Mouse (Mus musculus): Measurements from ENCODE around the gene Ccdc154. TPM values are rescaled to one million over a fixed set of nuclear protein-coding genes. Genes with fewer than 3 reads are reported as not detected.

The Ccdc154 gene
- polyA plus RNA-seq, 1 experiment from 2014 or later: 0.46 TPM

DNA sequence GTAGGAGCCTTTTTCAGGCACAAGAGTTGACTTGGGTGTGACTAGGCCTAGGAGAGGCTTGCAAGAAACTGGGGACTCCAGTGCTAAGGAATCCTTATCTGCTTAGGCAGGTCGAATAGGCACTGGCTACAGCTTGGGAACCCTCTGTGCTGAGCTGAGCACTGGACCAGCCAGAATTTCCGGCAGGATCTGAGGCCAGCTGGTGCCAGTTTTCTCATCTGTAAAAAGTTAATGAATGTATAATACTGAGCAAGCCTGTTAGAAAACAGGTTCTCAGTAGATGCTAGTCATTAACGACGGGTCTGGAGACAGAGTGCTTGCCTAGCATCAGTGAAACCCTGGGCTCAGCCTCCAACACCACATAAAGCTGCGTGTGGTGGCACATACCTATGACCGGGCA, 26.6 kb upstream of the Ccdc154 start:
- WGBS: 84% methylated on average over 6 of the region's 6 CpGs

DNA sequence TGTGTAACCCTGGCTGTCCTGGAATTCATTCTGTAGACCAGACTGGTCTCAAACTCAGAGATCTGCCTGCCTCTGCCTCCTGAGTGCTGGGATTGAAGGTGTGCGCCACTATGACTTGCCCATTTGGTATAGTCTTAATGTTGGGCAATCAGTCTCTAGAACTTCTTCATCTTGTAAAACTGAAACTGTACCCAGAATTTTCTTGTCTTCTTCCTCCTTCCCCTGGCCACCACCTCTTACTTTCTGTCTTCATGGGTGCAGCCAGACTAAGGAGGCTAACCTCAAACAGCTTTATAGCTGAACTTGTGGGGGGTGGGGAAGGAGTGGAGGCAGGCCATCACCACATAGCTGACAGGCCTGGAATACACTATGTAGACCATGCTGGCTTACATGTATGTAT, 23.5 kb upstream of the Ccdc154 start:
- Histone ChIP-seq H3K27me3 (replicated peaks) (no peaks in the 10 kb centered on the region), H3K4me2 (no peak overlapping the region), H3K36me3 (no peaks in the 10 kb centered on the region), H3K9me3 (no peaks in the 10 kb centered on the region), H3K4me3 (replicated peaks) (no peak overlapping the region), H3K9ac (no peak overlapping the region), H3K4me1 (peaks cover 8% of the 10 kb centered on the region), H3K27ac (no peak overlapping the region)
- no peak for ATAC-seq (ENCODE audit: insufficient read depth, low FRiP score, low read depth)
- WGBS: 92% methylated on average over 1 of the region's 1 CpGs

More for the DNA sequence above, 26.6 kb upstream of the Ccdc154 start:
- Histone ChIP-seq H3K27ac (no peak overlapping the region), H3K27me3 (replicated peaks) (no peaks in the 10 kb centered on the region), H3K4me1 (peaks cover 8% of the 10 kb centered on the region), H3K9ac (no peak overlapping the region), H3K9me3 (no peaks in the 10 kb centered on the region), H3K4me3 (replicated peaks) (no peak overlapping the region), H3K36me3 (no peaks in the 10 kb centered on the region), H3K4me2 (no peak overlapping the region)
- no peak for ATAC-seq (ENCODE audit: insufficient read depth, low FRiP score, low read depth)

DNA sequence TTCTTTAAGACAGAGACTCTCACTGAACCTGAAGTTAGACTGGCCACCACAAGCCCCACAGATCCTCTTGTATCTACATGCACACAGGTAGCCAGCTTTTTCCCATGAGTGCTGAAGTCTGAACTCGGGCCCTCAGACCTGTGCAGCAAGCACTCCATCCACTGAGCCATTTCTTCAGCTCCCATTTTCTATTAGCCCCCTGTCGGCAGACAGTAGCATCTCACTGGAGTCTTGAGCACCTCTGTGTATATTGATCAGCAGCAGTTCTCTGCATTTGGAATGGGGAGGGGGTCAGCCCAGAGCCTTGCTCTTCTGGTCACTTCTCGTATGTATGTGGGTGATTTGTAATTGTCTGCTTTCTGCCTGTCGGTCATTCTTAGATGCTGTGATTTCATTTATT, 22.3 kb upstream of the Ccdc154 start:
- Histone ChIP-seq H3K27ac (no peak overlapping the region), H3K9me3 (no peaks in the 10 kb centered on the region), H3K36me3 (no peaks in the 10 kb centered on the region), H3K4me2 (no peak overlapping the region), H3K27me3 (replicated peaks) (no peaks in the 10 kb centered on the region), H3K4me3 (replicated peaks) (no peak overlapping the region), H3K9ac (no peak overlapping the region), H3K4me1 (no peaks in the 10 kb centered on the region)
- 58% methylated on average over 4 of the region's 4 CpGs for WGBS
- ATAC-seq (ENCODE audit: insufficient read depth, low FRiP score, low read depth): no peak

DNA sequence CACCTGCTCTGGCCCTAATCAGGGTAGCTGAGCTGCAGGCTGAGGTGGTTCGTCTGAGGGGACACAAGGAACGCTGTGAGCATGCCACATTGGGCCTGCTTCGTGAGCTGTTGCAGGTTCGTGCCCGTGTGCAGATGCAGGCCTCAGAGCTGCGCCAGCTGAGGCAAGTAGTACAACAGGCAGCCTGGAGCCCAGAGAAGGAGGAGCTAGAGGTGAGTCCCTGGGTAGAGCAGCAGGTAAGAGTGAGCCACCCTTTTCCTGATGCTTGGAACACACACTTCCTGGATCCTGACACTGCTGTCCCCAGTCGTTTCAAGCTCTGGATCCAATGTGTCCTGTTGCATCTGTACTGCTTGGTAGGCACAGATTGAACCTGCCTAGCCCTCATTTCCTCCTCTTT, 1.1 kb downstream of the Ccdc154 start:
- Histone ChIP-seq H3K9ac (no peak overlapping the region), H3K4me1 (peaks cover 3% of the 10 kb centered on the region; the same call in 1 of the 2 replicates), H3K4me3 (replicated peaks) (no peak overlapping the region), H3K9me3 (no peaks in the 10 kb centered on the region), H3K27me3 (replicated peaks) (no peaks in the 10 kb centered on the region), H3K27ac (peak overlapping the region; percentile 40; the same call in 1 of the 2 replicates), H3K4me2 (no peak overlapping the region), H3K36me3 (peaks cover 12% of the 10 kb centered on the region; the same call in 1 of the 2 replicates)
- 70% methylated on average over 7 of the region's 7 CpGs for WGBS
- ATAC-seq (ENCODE audit: insufficient read depth, low FRiP score, low read depth): no peak; the same call in 1 of the 2 replicates

DNA sequence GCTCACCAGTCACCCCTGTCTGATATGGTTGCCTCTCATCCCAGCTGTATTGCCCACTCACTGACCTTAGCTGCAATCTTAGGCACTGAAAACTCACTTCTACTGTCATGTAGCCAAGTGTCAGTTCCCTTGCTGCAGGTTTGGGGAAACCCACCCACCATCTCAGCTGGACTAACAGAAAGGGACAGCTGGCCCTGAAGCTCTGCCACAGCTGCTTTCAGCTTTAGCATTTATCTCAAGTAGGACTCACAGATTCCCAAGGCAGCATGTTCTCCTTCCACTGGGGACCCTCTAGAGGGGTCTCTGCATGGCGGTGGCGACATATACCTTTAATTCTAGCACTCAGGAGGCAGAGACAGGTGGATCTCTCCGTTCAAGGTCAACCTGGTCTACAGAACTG, 2.5 kb downstream of the Ccdc154 start:
- no peaks in the 10 kb centered on the region for H3K9me3 ChIP-seq
- peaks cover 3% of the 10 kb centered on the region; the same call in 1 of the 2 replicates for H3K4me1 ChIP-seq
- no peak overlapping the region for H3K27ac ChIP-seq
- H3K9ac ChIP-seq: no peak overlapping the region
- no peak for ATAC-seq (ENCODE audit: insufficient read depth, low FRiP score, low read depth)
- peaks cover 9% of the 10 kb centered on the region; the same call in 1 of the 2 replicates for H3K36me3 ChIP-seq
- WGBS: 81% methylated on average over 3 of the region's 3 CpGs
- no peaks in the 10 kb centered on the region for H3K27me3 ChIP-seq (replicated peaks)
- no peak overlapping the region for H3K4me2 ChIP-seq
- no peak overlapping the region for H3K4me3 ChIP-seq (replicated peaks)

DNA sequence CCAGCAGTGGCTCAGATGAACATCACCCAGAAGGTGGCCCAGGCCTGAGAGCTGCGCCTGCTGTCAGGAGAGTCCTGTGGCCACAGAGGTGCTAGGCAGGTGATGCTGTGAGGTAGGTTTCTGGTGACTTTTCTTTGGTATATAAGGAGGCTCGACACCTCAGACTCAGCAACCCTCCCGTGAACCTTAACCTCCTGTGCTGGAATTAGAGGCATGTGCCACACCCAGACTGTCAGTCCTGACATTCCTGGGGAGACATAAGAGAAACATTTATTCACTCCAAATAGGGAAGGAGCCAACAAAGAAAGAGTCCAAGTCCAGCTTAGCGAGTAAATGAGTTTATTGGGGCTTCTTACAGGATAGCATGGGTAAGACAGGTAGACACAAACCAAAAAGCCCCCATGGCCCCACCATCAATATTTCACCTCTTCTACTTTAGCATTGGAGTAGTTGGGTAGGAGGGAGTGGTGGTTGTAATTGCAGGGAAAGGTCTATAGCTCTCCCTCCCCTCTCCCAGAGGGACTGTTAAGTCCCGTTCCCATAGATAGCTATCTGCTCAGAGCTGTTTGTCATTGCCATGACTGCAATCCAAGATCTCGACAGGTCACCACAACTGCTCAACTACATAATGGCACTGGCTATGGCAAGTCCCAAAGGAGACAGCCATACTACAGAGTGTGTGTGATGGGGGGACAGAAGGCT, 3.9 kb downstream of the Ccdc154 start:
- Histone ChIP-seq H3K4me3 (replicated peaks) (no peak overlapping the region), H3K27me3 (replicated peaks) (no peaks in the 10 kb centered on the region), H3K4me2 (no peak overlapping the region), H3K9me3 (no peaks in the 10 kb centered on the region), H3K27ac (no peak overlapping the region), H3K9ac (no peak overlapping the region), H3K4me1 (peaks cover 3% of the 10 kb centered on the region; the same call in 1 of the 2 replicates), H3K36me3 (no peaks in the 10 kb centered on the region)
- 41% methylated on average over 6 of the region's 6 CpGs for WGBS
- ATAC-seq (ENCODE audit: insufficient read depth, low FRiP score, low read depth): no peak

DNA sequence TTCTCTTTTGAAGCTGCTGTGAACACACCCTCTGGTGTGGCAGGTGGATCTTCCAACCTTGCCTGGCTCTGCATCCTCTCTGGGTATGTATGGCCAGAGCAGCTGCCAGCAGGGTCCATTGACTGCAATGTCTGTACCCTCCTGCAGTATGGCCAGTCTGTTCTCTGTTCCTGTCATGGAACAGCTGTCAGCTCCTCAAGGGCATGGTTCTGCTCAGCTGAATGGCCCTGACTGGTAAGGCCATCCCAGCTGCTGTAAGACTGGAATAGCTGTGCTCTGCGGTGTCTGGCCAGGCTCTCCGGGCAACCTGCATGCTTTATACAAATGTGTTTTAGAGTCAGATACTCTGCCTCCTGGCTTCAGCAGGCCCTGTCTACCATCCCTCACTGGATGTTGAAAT, 7.4 kb downstream of the Ccdc154 start:
- Histone ChIP-seq H3K27ac (no peak overlapping the region), H3K9me3 (no peaks in the 10 kb centered on the region), H3K27me3 (replicated peaks) (no peaks in the 10 kb centered on the region), H3K4me3 (replicated peaks) (no peak overlapping the region), H3K36me3 (no peaks in the 10 kb centered on the region), H3K4me2 (no peak overlapping the region), H3K9ac (no peak overlapping the region), H3K4me1 (peaks cover 3% of the 10 kb centered on the region; the same call in 1 of the 2 replicates)
- 90% methylated on average over 2 of the region's 2 CpGs for WGBS
- no peak for ATAC-seq (ENCODE audit: insufficient read depth, low FRiP score, low read depth)

DNA sequence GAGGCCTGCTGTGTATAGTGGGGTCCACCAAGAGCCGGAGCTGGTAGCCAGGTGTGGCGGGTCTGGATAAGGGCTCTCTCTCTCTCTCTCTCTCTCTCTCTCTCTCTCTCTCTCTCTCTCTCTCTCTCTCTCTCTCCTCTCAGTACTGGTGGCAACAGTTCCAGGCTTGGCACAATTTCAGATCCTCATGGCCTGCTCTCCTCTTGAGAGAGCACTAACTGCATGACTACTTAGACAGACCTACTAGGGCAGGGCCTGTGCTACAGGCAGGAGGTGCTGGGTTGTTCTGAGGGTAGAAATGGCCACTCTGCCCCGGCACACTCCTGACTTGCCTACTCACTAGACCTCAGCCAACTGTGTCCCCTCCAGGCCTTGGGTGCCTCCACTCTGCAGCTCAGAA, 10.3 kb downstream of the Ccdc154 start:
- H3K9me3 ChIP-seq: no peaks in the 10 kb centered on the region
- 84% methylated on average over 3 of the region's 3 CpGs for WGBS
- H3K27ac ChIP-seq: no peak overlapping the region
- H3K36me3 ChIP-seq: no peaks in the 10 kb centered on the region
- no peak for ATAC-seq (ENCODE audit: insufficient read depth, low FRiP score, low read depth)
- 0 out of 2 replicates have a peak, but pooled peaks cover 3% of the 10 kb centered on the region for H3K4me1 ChIP-seq
- no peak overlapping the region for H3K4me2 ChIP-seq
- H3K9ac ChIP-seq: no peak overlapping the region
- H3K27me3 ChIP-seq (replicated peaks): no peaks in the 10 kb centered on the region
- H3K4me3 ChIP-seq (replicated peaks): no peak overlapping the region

DNA sequence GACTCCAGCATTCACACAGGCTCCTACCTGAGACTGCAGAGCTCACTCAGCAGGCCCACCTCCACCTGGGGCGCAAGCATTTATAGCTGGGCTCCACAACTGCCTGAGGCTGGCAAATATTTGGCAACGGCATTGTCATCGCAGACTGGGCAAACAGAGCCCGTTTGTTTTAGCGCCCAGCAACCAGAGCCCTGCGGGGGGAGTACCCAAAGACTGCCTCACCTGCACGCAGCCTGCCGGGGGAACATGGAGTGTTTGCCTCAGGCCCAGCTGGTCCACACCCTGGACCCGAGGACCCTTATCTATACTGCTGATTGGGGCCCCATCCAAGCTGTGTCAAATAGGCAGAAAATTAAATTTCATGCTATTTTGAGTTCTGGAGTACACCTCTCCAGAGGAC, 13.2 kb downstream of the Ccdc154 start, which contains the start of gene Gm38655:
Gm38655 (minus strand) TSS at position 61 of the 400 bp plus-strand sequence.
- Histone ChIP-seq H3K4me3 (replicated peaks) (no peak within 1 kb of the TSS), H3K9ac (no peak within 1 kb of the TSS), H3K27me3 (replicated peaks) (no peaks in the 10 kb centered on the region), H3K36me3 (no peaks in the 10 kb centered on the region), H3K4me2 (peak within 1 kb of the TSS; percentile 16), H3K9me3 (no peaks in the 10 kb centered on the region), H3K4me1 (0 out of 2 replicates have a peak, but pooled peaks cover 3% of the 10 kb centered on the region), H3K27ac (peak within 1 kb of the TSS; percentile 38; the same call in 1 of the 2 replicates)
- ATAC-seq (ENCODE audit: insufficient read depth, low FRiP score, low read depth): peak; percentile 94
- WGBS: 51% methylated on average over 9 of the region's 9 CpGs

DNA sequence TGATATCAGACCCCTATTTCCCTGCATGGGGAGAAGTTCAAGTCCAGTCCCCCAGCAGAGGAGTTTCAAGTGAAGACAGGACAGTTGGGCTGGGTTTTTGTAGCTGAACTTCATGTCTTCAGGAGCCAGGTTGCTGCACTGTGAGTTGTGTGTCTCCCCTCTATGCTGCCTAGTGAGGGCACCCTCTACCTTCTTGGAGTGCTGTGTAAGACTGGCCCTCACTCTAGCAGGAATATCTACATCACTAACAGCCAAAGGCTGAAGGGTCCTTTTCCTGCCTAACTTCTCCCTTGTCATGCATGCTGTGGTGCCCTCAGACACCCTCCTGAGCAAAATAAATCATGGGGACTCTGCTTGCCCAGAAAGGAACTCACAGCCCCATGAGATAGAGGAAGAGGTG, 21.0 kb downstream of the Ccdc154 start:
- H3K36me3 ChIP-seq: no peaks in the 10 kb centered on the region
- peaks cover 21% of the 10 kb centered on the region; the same call in 1 of the 2 replicates for H3K4me1 ChIP-seq
- H3K9me3 ChIP-seq: no peaks in the 10 kb centered on the region
- no peaks in the 10 kb centered on the region for H3K27me3 ChIP-seq (replicated peaks)
- H3K4me3 ChIP-seq (replicated peaks): peak overlapping the region; percentile 97; the same call in 1 of the 2 replicates
- no peak for ATAC-seq (ENCODE audit: insufficient read depth, low FRiP score, low read depth)
- peak overlapping the region; percentile 92 for H3K4me2 ChIP-seq
- H3K9ac ChIP-seq: no peak overlapping the region
- H3K27ac ChIP-seq: no peak overlapping the region

DNA sequence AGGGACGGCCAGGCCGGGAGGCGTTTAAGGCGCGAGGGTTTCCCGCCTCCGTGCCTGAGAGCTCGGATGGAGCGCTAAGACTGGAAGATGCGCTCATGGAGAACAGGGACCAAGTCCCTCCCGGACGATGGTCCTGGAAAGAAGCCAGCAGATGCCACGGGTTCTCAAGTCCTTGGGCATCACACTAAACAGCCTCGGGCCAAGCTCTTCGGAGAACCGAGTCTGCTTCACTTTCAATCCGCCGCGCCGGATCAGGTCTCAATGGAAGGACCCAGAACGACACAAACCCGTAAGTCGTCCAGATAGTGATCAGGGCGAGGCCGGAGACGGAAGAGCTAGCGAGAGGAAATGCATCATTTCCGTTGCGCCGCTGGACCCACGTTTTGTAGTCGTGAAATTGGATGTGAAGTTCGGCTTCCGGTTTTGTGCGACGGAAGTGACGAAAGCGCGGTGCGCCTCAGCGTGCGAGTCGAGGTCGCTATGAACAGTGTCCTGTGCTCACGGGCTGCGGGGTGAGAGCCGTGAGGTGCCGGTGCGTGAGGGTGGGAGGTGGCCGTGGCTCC, 21.9 kb downstream of the Ccdc154 start, which contains the start of gene BC003965:
BC003965 (plus strand) TSS at position 426 of the 563 bp plus-strand sequence.
- peak; percentile 86 for ATAC-seq (ENCODE audit: insufficient read depth, low FRiP score, low read depth)
- Histone ChIP-seq H3K4me2 (peak within 1 kb of the TSS; percentile 98), H3K27me3 (replicated peaks) (no peaks in the 10 kb centered on the region), H3K4me1 (peaks cover 24% of the 10 kb centered on the region; the same call in 1 of the 2 replicates), H3K27ac (peak within 1 kb of the TSS; percentile 96), H3K4me3 (replicated peaks) (peak within 1 kb of the TSS; percentile 97), H3K36me3 (no peaks in the 10 kb centered on the region), H3K9me3 (no peaks in the 10 kb centered on the region), H3K9ac (peak within 1 kb of the TSS; percentile 92)
- WGBS: under 1% methylated on average over 50 of the region's 50 CpGs

DNA sequence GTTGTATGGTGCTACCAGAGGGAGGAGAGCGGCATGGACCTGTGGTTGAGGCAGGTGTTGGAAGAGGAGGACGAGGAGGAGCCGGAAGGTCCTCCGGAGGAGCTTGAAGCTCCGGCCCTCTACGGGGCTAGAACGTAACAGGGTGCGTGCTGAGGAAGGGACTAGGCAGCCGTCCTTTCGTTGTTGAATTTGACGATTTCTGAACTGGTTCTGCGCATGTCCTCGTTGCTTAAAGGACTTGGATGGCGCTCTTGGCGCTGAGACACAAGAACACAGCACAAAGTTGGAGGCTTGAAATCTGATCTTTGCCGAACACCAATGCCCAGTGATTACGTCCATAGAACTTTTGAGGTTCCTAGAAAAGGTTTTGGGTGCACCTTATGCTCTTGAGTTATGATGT, 22.7 kb downstream of the Ccdc154 start:
- ATAC-seq (ENCODE audit: insufficient read depth, low FRiP score, low read depth): peak; percentile 13; the same call in 1 of the 2 replicates
- Histone ChIP-seq H3K36me3 (no peaks in the 10 kb centered on the region), H3K9me3 (no peaks in the 10 kb centered on the region), H3K27ac (peak overlapping the region; percentile 67), H3K9ac (peak overlapping the region; percentile 82), H3K4me3 (replicated peaks) (peak overlapping the region; percentile 97), H3K4me1 (peaks cover 29% of the 10 kb centered on the region), H3K27me3 (replicated peaks) (no peaks in the 10 kb centered on the region), H3K4me2 (peak overlapping the region; percentile 98)
- 8% methylated on average over 17 of the region's 17 CpGs for WGBS
